Mouse (Mus musculus) stomach, embryonic 14.5 days (tissue): Measurements from ENCODE around the gene Stmnd1. TPM values are rescaled to one million over a fixed set of nuclear protein-coding genes. Genes with fewer than 3 reads are reported as not detected.

Experiments used
- ATAC-seq: fragments of 200-750 bp; cut with Nextera tagmentation; 2 replicates; pipeline ENCODE4 v1.8.0; 2017; ENCODE audit warnings: low read depth, moderate TSS enrichment; ENCODE audit not compliant: insufficient number of reproducible peaks, insufficient read depth, low FRiP score
- H3K27ac ChIP-seq: fragments of 300-500 bp; sonication (generic); 2 replicates; pipeline ENCODE4 v1.5.1; 2014; ENCODE audit warnings: mild to moderate bottlenecking, low read length, moderate library complexity, mixed read lengths
- H3K27me3 ChIP-seq: fragments of 300-500 bp; sonication (generic); 2 replicates; pipeline ENCODE4 v1.6.1; 2014; ENCODE audit warnings: low read length, control low read depth, mixed read lengths; ENCODE audit not compliant: control insufficient read depth, insufficient read depth
- H3K36me3 ChIP-seq: fragments of 300-500 bp; sonication (generic); 2 replicates; pipeline ENCODE4 v1.6.1; 2014; ENCODE audit warnings: mild to moderate bottlenecking, control low read depth, low read length, moderate library complexity, mixed read lengths; ENCODE audit not compliant: control insufficient read depth, insufficient read depth
- H3K4me1 ChIP-seq: fragments of 300-500 bp; sonication (generic); 2 replicates; pipeline ENCODE4 v1.6.1; 2014; ENCODE audit warnings: low read length, control low read depth, mixed read lengths; ENCODE audit not compliant: control insufficient read depth, insufficient read depth
- H3K4me2 ChIP-seq: fragments of 300-500 bp; sonication (generic); replicated peaks from 2 replicates; pipeline ENCODE4 v1.6.1; 2014; ENCODE audit warnings: low read depth, low read length, control low read depth
- H3K4me3 ChIP-seq: fragments of 300-500 bp; sonication (generic); 2 replicates; pipeline ENCODE4 v1.5.1; 2014; ENCODE audit warnings: low read depth, low read length, control low read depth
- H3K9ac ChIP-seq: fragments of 300-500 bp; sonication (generic); replicated peaks from 2 replicates; pipeline ENCODE4 v1.6.1; 2014; ENCODE audit warnings: low read depth, mild to moderate bottlenecking, control low read depth, low read length, moderate library complexity, mixed read lengths
- H3K9me3 ChIP-seq: fragments of 300-500 bp; sonication (generic); 2 replicates; pipeline ENCODE4 v1.6.1; 2016; ENCODE audit warnings: low read depth, low read length, control low read depth; ENCODE audit not compliant: control insufficient read depth
- WGBS: fragments of 180-500 bp; shearing (Covaris S2); extraction: QIAGEN DNeasy Blood & Tissue Kit; methylation state at CpG from one replicate; pipeline ENCODE4 v1.1.7; 2014; 5-methylcytosine and 5-hydroxymethylcytosine counted together
- polyA plus RNA-seq: library from polyadenylated mRNA; unstranded; fragments of >200 nt; fragmentation: Nextera tagmentation; extraction: Ambion mirVana; gene quantifications from 2 replicates; pipeline ENCODE4 v1.2.1, GENCODE M21; 2014

Gene Stmnd1
- polyA plus RNA-seq, 1 experiment from 2014 or later = not detected

GRCm38 (mm10) chr13:46253753-46254152 is 19.8 kb upstream of the Stmnd1 start:
- ATAC-seq = no peak
- H3K9me3 ChIP-seq = no peaks in the 10 kb centered on the region
- H3K36me3 ChIP-seq = no peaks in the 10 kb centered on the region
- no peak overlapping the region for H3K4me2 ChIP-seq
- no peak overlapping the region for H3K27ac ChIP-seq
- H3K4me1 ChIP-seq = peaks cover 4% of the 10 kb centered on the region; the same call in 1 of the 2 replicates
- no peak overlapping the region for H3K4me3 ChIP-seq
- H3K27me3 ChIP-seq = no peaks in the 10 kb centered on the region
- 90% methylated on average over 3 of the region's 3 CpGs for WGBS
- no peak overlapping the region for H3K9ac ChIP-seq

DNA sequence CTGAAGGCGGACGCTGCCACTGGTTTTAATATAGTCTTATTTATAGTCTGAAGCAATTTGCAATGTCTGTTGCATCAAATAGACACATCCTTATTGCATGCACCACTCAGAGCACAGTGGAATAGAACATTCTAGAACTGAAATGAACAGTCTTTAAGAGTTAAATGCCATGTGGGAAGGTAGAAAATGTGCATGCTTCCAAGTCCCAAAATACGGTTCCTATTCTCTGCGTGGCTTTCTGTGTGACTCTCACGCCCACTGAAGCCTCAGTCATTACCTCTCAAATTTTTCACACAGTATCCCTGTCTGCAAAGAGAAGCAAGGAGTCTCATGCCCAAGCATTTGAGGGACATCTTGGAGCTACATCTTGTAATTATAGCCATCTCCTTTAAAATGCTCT is 19.4 kb upstream of the Stmnd1 start:
- H3K9ac ChIP-seq = no peak overlapping the region
- H3K4me1 ChIP-seq = peaks cover 4% of the 10 kb centered on the region; the same call in 1 of the 2 replicates
- no peak for ATAC-seq
- H3K36me3 ChIP-seq = no peaks in the 10 kb centered on the region
- H3K27ac ChIP-seq = no peak overlapping the region
- H3K9me3 ChIP-seq = no peaks in the 10 kb centered on the region
- no peak overlapping the region for H3K4me3 ChIP-seq
- 92% methylated on average over 5 of the region's 5 CpGs for WGBS
- H3K4me2 ChIP-seq = no peak overlapping the region
- H3K27me3 ChIP-seq = no peaks in the 10 kb centered on the region

DNA sequence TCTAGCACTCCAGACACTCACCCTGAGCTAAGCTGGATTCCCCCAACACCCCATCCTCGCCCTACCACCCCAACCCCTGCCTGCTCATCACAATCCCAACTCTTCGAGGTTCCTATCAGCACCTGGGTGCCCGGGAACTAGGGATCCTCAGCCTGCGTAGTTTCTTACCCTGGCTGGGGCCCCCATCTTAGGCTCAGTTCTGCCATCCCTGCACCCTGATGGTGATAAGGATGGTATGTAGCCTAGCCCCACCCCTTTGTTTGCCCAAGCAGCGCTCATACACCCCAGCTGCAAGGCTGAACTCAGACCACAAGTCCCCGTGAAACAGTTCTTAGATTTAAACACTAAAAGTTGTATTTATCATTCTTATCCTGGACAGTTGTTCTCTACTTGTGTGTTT is 17.9 kb upstream of the Stmnd1 start:
- ATAC-seq = peak; percentile 78
- no peak overlapping the region for H3K27ac ChIP-seq
- no peaks in the 10 kb centered on the region for H3K36me3 ChIP-seq
- peaks cover 4% of the 10 kb centered on the region; the same call in 1 of the 2 replicates for H3K4me1 ChIP-seq
- H3K9ac ChIP-seq = no peak overlapping the region
- H3K27me3 ChIP-seq = no peaks in the 10 kb centered on the region
- 44% methylated on average over 6 of the region's 6 CpGs for WGBS
- H3K4me2 ChIP-seq = no peak overlapping the region
- H3K9me3 ChIP-seq = no peaks in the 10 kb centered on the region
- H3K4me3 ChIP-seq = no peak overlapping the region

GRCm38 (mm10) chr13:46257847-46258246 is 15.7 kb upstream of the Stmnd1 start:
- no peak overlapping the region for H3K4me2 ChIP-seq
- ATAC-seq = no peak
- H3K9me3 ChIP-seq = no peaks in the 10 kb centered on the region
- H3K36me3 ChIP-seq = no peaks in the 10 kb centered on the region
- H3K27ac ChIP-seq = no peak overlapping the region
- WGBS = 4% methylated on average over 4 of the region's 4 CpGs
- peaks cover 4% of the 10 kb centered on the region; the same call in 1 of the 2 replicates for H3K4me1 ChIP-seq
- no peak overlapping the region for H3K9ac ChIP-seq
- H3K27me3 ChIP-seq = no peaks in the 10 kb centered on the region
- no peak overlapping the region for H3K4me3 ChIP-seq

GRCm38 (mm10) chr13:46259526-46259925 is 14.0 kb upstream of the Stmnd1 start:
- no peaks in the 10 kb centered on the region for H3K36me3 ChIP-seq
- WGBS = 63% methylated on average over 4 of the region's 4 CpGs
- ATAC-seq = no peak
- H3K9me3 ChIP-seq = no peaks in the 10 kb centered on the region
- H3K4me1 ChIP-seq = peaks cover 4% of the 10 kb centered on the region; the same call in 1 of the 2 replicates
- H3K9ac ChIP-seq = no peak overlapping the region
- no peak overlapping the region for H3K4me3 ChIP-seq
- H3K27me3 ChIP-seq = no peaks in the 10 kb centered on the region
- no peak overlapping the region for H3K4me2 ChIP-seq
- H3K27ac ChIP-seq = no peak overlapping the region

DNA sequence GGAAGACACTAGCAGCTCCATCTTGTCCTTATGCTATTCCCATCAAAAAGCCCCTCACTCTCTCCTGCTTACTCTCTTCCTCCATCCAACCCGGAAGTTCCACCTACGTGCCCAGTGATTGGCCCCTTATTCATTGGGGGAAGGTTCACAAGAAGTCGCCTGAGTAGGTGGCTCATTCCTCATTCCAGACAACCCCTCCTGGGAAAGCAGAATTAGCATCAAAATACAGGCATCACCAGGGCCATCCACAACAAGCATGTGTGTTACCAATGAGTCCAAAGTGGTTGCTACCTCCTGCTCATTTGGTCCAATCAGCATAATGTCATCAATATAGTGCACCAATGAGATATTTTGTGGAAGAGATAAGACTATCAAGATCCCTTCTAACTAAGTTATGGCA is 12.3 kb upstream of the Stmnd1 start:
- Histone ChIP-seq H3K36me3 (no peaks in the 10 kb centered on the region), H3K4me3 (no peak overlapping the region), H3K27me3 (no peaks in the 10 kb centered on the region), H3K9ac (no peak overlapping the region), H3K4me1 (no peaks in the 10 kb centered on the region), H3K4me2 (no peak overlapping the region), H3K27ac (no peak overlapping the region), H3K9me3 (no peaks in the 10 kb centered on the region)
- ATAC-seq = no peak
- WGBS = 73% methylated on average over 3 of the region's 3 CpGs

- Histone ChIP-seq H3K36me3 (no peaks in the 10 kb centered on the region), H3K4me3 (no peak overlapping the region), H3K4me2 (no peak overlapping the region), H3K27ac (no peak overlapping the region), H3K9me3 (no peaks in the 10 kb centered on the region), H3K27me3 (no peaks in the 10 kb centered on the region), H3K4me1 (0 out of 2 replicates have a peak, but pooled peaks cover 6% of the 10 kb centered on the region), H3K9ac (no peak overlapping the region)
- no peak for ATAC-seq
Measured at GRCm38 (mm10) chr13:46267783-46268182, 5.7 kb upstream of the Stmnd1 start.

- Histone ChIP-seq H3K4me2 (no peak overlapping the region), H3K9ac (no peak overlapping the region), H3K9me3 (no peaks in the 10 kb centered on the region), H3K36me3 (no peaks in the 10 kb centered on the region), H3K27me3 (no peaks in the 10 kb centered on the region), H3K4me1 (0 out of 2 replicates have a peak, but pooled peaks cover 12% of the 10 kb centered on the region), H3K4me3 (no peak overlapping the region), H3K27ac (peak overlapping the region; percentile 55; the same call in 1 of the 2 replicates)
- peak; percentile 33; the same call in 1 of the 2 replicates for ATAC-seq
- WGBS = 43% methylated on average over 3 of the region's 3 CpGs
Measured at GRCm38 (mm10) chr13:46268341-46268740, 5.2 kb upstream of the Stmnd1 start.

DNA sequence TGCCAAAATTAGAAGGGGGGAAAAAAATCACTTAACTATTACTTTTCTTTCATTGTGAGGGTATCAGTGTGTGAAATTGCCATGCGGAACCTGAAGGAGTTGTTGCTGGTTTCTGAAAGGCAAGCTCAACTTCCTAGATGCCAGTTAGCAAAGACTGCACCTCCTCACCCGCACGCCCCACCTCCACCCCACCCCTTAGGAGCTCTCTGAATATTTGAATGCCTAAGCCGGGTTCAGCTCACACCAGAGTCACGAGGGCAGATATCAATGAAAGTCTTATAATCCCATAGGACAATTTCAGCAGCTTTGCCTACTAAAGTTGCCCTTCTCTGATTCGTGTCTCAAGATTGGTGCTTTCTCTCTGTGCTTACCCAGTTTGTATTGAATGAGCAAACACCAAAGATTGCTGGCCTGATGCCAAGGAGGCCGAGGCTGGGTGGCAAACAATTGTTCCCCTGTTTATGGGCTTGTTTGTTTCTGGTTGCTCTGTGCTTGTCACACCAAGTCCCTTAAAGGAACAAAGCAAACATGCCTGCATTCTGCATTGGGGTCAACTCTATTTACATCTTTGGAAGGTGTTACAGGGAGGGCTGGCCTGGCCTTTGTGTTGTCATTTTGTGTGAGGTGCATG is 4.6 kb upstream of the Stmnd1 start:
- Histone ChIP-seq H3K9ac (no peak overlapping the region), H3K36me3 (no peaks in the 10 kb centered on the region), H3K4me1 (0 out of 2 replicates have a peak, but pooled peaks cover 14% of the 10 kb centered on the region), H3K9me3 (no peaks in the 10 kb centered on the region), H3K4me2 (no peak overlapping the region), H3K27me3 (no peaks in the 10 kb centered on the region), H3K27ac (peak overlapping the region; percentile 55; the same call in 1 of the 2 replicates), H3K4me3 (no peak overlapping the region)
- 44% methylated on average over 7 of the region's 7 CpGs for WGBS
- peak; percentile 37; the same call in 1 of the 2 replicates for ATAC-seq
